Mouse (Mus musculus): ENCODE data around the gene Mink1. TPM values are rescaled to one million over a fixed set of nuclear protein-coding genes. Genes with fewer than 3 reads are reported as not detected.

Mink1 gene
- polyA plus RNA-seq, 1 experiment from 2014 or later: 19.5 TPM

- Histone ChIP-seq H3K4me3 (replicated peaks; ENCODE audit: low read length) (no peak overlapping the region), H3K36me3 (replicated peaks; ENCODE audit: control insufficient read depth, insufficient read depth) (peaks cover 45% of the 10 kb centered on the region), H3K27me3 (ENCODE audit: control insufficient read depth, insufficient read depth, low read length) (no peaks in the 10 kb centered on the region), H3K4me1 (replicated peaks; ENCODE audit: control insufficient read depth, insufficient read depth, low read length) (peaks cover 24% of the 10 kb centered on the region), H3K27ac (no peak overlapping the region), H3K9ac (no peak overlapping the region), H3K9me3 (ENCODE audit: control insufficient read depth, low read length) (no peaks in the 10 kb centered on the region), H3K4me2 (replicated peaks) (no peak overlapping the region)
- ATAC-seq (ENCODE audit: low FRiP score) (no peak), DNase-seq (ENCODE audit: low spot score) (no peak)
- WGBS: 96% methylated on average over 8 of the region's 8 CpGs
These were observed 82.0 kb downstream of the Mink1 start for GRCm38 (mm10) chr11:70644564-70645103.

GRCm38 (mm10) chr11:70645461-70646258 is 83.0 kb downstream of the Mink1 start:
- H3K27me3 ChIP-seq (ENCODE audit: control insufficient read depth, insufficient read depth, low read length): no peaks in the 10 kb centered on the region
- H3K4me3 ChIP-seq (replicated peaks; ENCODE audit: low read length): peak overlapping the region; percentile 74
- H3K9me3 ChIP-seq (ENCODE audit: control insufficient read depth, low read length): no peaks in the 10 kb centered on the region
- WGBS: 91% methylated on average over 12 of the region's 12 CpGs
- DNase-seq (ENCODE audit: low spot score) (no peak), ATAC-seq (ENCODE audit: low FRiP score) (no peak)
- H3K27ac ChIP-seq: peak overlapping the region; percentile 91; the same call in 1 of the 2 replicates
- H3K9ac ChIP-seq: peak overlapping the region; percentile 94
- peaks cover 55% of the 10 kb centered on the region for H3K36me3 ChIP-seq (replicated peaks; ENCODE audit: control insufficient read depth, insufficient read depth)
- peak overlapping the region; percentile 82 for H3K4me2 ChIP-seq (replicated peaks)
- peaks cover 24% of the 10 kb centered on the region for H3K4me1 ChIP-seq (replicated peaks; ENCODE audit: control insufficient read depth, insufficient read depth, low read length)

- Histone ChIP-seq H3K4me3 (replicated peaks; ENCODE audit: low read length) (peak overlapping the region; percentile 74), H3K27ac (peak overlapping the region; percentile 91), H3K4me1 (replicated peaks; ENCODE audit: control insufficient read depth, insufficient read depth, low read length) (peaks cover 24% of the 10 kb centered on the region), H3K9me3 (ENCODE audit: control insufficient read depth, low read length) (no peaks in the 10 kb centered on the region), H3K36me3 (replicated peaks; ENCODE audit: control insufficient read depth, insufficient read depth) (peaks cover 60% of the 10 kb centered on the region), H3K4me2 (replicated peaks) (peak overlapping the region; percentile 82), H3K27me3 (ENCODE audit: control insufficient read depth, insufficient read depth, low read length) (no peaks in the 10 kb centered on the region), H3K9ac (peak overlapping the region; percentile 94)
- ATAC-seq (ENCODE audit: low FRiP score) (peak; percentile 2; the same call in 1 of the 2 replicates), DNase-seq (ENCODE audit: low spot score) (no peak)
- WGBS: 22% methylated on average over 3 of the region's 3 CpGs
These were observed 83.5 kb downstream of the Mink1 start for GRCm38 (mm10) chr11:70646259-70646555.

DNA sequence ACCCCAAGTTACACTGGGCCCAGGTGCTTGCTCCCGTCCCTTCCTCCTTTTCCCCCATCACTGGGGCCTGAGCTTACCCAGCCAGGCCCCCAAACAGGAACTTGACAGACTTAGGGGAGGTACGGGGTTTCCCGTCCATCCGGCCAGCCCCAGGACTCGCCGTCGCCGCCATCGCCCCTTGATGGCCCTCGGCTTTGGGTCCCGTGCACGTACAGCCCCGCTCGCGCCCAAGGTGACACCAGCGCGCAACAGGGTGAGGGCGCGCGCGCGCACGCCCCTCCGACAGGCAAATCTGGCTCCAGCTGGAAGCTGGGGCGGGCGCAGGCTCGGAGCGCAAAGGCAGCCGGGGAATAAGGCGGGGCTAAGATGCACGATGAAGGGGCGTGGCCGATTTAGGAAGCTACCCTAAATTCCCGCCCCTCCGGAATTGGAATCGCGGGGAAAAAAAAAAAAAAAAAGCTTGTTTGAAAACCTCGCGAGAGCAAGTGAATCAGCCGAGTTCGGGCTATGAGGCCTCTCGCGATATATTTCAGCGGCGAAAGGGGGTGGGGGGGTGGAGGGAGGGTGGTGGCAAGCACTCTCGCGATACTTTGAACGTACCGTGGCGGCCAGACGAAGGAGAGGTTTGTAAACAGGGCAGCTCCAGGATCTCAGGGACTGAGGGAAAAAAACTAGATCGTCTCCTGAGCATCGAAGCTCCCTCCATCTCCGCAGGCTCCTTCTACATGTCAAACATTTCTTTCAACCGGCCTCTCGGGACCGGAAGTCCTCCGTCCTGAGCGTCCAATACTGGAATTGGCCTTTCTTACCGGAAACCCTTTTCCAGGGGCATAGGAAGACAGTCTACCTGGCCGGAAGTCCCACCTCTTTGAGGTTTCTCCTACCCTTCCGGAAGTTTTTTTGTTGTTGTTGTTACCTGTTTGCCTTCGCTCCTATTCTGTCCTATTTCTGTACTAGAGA is 84.3 kb downstream of the Mink1 start, which contains the start of the genes Rnf167 and Slc25a11:
TSS of gene Rnf167 (plus strand) at position 545 of the 960 bp plus-strand sequence.
TSS of gene Slc25a11 (minus strand) at position 789 of the 960 bp plus-strand sequence.
- ATAC-seq (ENCODE audit: low FRiP score) (peak; percentile 89), DNase-seq (ENCODE audit: low spot score) (peak; percentile 100)
- H3K4me1 ChIP-seq (replicated peaks; ENCODE audit: control insufficient read depth, insufficient read depth, low read length): peaks cover 24% of the 10 kb centered on the region
- H3K9me3 ChIP-seq (ENCODE audit: control insufficient read depth, low read length): no peaks in the 10 kb centered on the region
- peak within 1 kb of the TSS; percentile 100 for H3K4me2 ChIP-seq (replicated peaks)
- peak within 1 kb of the TSS; percentile 74 for H3K4me3 ChIP-seq (replicated peaks; ENCODE audit: low read length)
- peak within 1 kb of the TSS; percentile 94 for H3K9ac ChIP-seq
- under 1% methylated on average over 63 of the region's 63 CpGs for WGBS
- peak within 1 kb of the TSS; percentile 91 for H3K27ac ChIP-seq
- H3K27me3 ChIP-seq (ENCODE audit: control insufficient read depth, insufficient read depth, low read length): no peaks in the 10 kb centered on the region
- H3K36me3 ChIP-seq (replicated peaks; ENCODE audit: control insufficient read depth, insufficient read depth): peaks cover 68% of the 10 kb centered on the region

DNA sequence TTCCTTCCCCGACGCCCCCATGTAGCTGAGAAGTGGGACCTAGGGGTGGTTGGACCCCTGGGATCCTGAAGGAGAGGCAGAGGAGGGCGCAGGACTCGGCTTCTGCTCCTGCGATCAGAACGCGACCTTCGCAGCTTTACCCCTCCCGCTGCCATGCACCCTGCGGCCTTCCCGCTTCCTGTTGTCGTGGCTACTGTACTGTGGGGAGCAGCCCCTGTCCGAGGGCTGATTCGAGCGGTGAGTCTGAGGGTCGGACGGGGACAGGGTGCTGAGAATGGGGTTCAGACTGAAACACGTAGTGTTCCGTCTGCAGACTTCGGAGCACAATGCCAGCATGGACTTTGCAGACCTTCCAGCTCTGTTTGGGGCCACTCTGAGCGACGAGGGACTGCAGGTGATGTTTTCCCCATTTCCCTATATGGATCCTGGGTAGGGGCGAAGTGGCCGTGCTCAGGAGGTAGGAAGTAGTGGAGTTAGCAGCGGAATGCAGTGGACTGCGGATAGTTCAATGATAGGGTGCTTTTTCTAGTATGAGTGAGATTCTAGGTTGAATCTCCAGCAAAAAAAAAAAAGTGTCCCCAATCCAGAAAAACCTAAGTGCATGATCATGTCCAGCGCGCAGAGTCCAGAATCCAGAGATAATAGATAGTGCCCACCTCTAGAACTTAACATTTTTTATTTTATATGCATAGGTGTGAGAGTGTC is 85.2 kb downstream of the Mink1 start:
- H3K9ac ChIP-seq: peak overlapping the region; percentile 80
- H3K9me3 ChIP-seq (ENCODE audit: control insufficient read depth, low read length): no peaks in the 10 kb centered on the region
- H3K4me1 ChIP-seq (replicated peaks; ENCODE audit: control insufficient read depth, insufficient read depth, low read length): peaks cover 30% of the 10 kb centered on the region
- no peaks in the 10 kb centered on the region for H3K27me3 ChIP-seq (ENCODE audit: control insufficient read depth, insufficient read depth, low read length)
- DNase-seq (ENCODE audit: low spot score) (no peak), ATAC-seq (ENCODE audit: low FRiP score) (peak; percentile 1; the same call in 1 of the 2 replicates)
- H3K27ac ChIP-seq: peak overlapping the region; percentile 88
- peak overlapping the region; percentile 74 for H3K4me3 ChIP-seq (replicated peaks; ENCODE audit: low read length)
- WGBS: 4% methylated on average over 28 of the region's 28 CpGs
- H3K4me2 ChIP-seq (replicated peaks): peak overlapping the region; percentile 100
- H3K36me3 ChIP-seq (replicated peaks; ENCODE audit: control insufficient read depth, insufficient read depth): peaks cover 73% of the 10 kb centered on the region

DNA sequence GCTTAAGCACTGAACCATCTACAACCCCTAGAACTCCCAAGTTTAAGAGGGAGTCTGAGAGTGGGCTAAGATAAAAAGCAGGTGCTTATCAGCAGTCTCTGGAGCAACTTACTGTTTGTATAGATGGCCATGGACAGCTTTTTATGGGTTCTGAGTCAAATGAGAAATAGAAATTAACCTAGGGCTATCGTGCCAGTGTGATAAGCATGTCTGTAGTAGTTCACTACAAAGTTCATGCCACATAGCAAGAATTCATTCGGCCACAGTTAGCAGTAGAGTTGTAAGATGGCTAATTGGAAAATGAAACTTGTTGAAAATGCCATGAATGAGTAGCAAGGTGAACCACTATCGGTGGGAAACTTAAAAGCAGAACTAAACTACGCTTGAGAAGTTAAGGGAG is 85.8 kb downstream of the Mink1 start:
- Histone ChIP-seq H3K4me2 (replicated peaks) (peak overlapping the region; percentile 100), H3K9me3 (ENCODE audit: control insufficient read depth, low read length) (no peaks in the 10 kb centered on the region), H3K27me3 (ENCODE audit: control insufficient read depth, insufficient read depth, low read length) (no peaks in the 10 kb centered on the region), H3K4me1 (replicated peaks; ENCODE audit: control insufficient read depth, insufficient read depth, low read length) (peaks cover 34% of the 10 kb centered on the region), H3K27ac (no peak overlapping the region), H3K9ac (0 out of 2 replicates have a peak overlapping the region, but pooled peaks have one; percentile 80), H3K4me3 (replicated peaks; ENCODE audit: low read length) (peak overlapping the region; percentile 74), H3K36me3 (replicated peaks; ENCODE audit: control insufficient read depth, insufficient read depth) (peaks cover 69% of the 10 kb centered on the region)
- no peak for ATAC-seq (ENCODE audit: low FRiP score)
- no peak for DNase-seq (ENCODE audit: low spot score)
- 90% methylated on average over 4 of the region's 4 CpGs for WGBS

GRCm38 (mm10) chr11:70649185-70649734 is 86.6 kb downstream of the Mink1 start:
- Histone ChIP-seq H3K4me3 (replicated peaks; ENCODE audit: low read length) (no peak overlapping the region), H3K9me3 (ENCODE audit: control insufficient read depth, low read length) (no peaks in the 10 kb centered on the region), H3K27ac (no peak overlapping the region), H3K27me3 (ENCODE audit: control insufficient read depth, insufficient read depth, low read length) (no peaks in the 10 kb centered on the region), H3K36me3 (replicated peaks; ENCODE audit: control insufficient read depth, insufficient read depth) (peaks cover 61% of the 10 kb centered on the region), H3K9ac (no peak overlapping the region), H3K4me1 (replicated peaks; ENCODE audit: control insufficient read depth, insufficient read depth, low read length) (peaks cover 34% of the 10 kb centered on the region), H3K4me2 (replicated peaks) (peak overlapping the region; percentile 100)
- no peak for ATAC-seq (ENCODE audit: low FRiP score)
- no peak for DNase-seq (ENCODE audit: low spot score)
- 88% methylated on average over 8 of the region's 8 CpGs for WGBS

- 86% methylated on average over 12 of the region's 12 CpGs for WGBS
These were observed 87.9 kb downstream of the Mink1 start for GRCm38 (mm10) chr11:70650322-70651175.

More at GRCm38 (mm10) chr11:70650322-70651175, 87.9 kb downstream of the Mink1 start:
- H3K27me3 ChIP-seq (ENCODE audit: control insufficient read depth, insufficient read depth, low read length): no peaks in the 10 kb centered on the region
- no peak for ATAC-seq (ENCODE audit: low FRiP score)
- DNase-seq (ENCODE audit: low spot score): no peak
- peaks cover 33% of the 10 kb centered on the region for H3K4me1 ChIP-seq (replicated peaks; ENCODE audit: control insufficient read depth, insufficient read depth, low read length)
- no peak overlapping the region for H3K4me2 ChIP-seq (replicated peaks)
- H3K9me3 ChIP-seq (ENCODE audit: control insufficient read depth, low read length): no peaks in the 10 kb centered on the region
- H3K9ac ChIP-seq: no peak overlapping the region
- no peak overlapping the region for H3K4me3 ChIP-seq (replicated peaks; ENCODE audit: low read length)
- H3K36me3 ChIP-seq (replicated peaks; ENCODE audit: control insufficient read depth, insufficient read depth): peaks cover 49% of the 10 kb centered on the region
- no peak overlapping the region for H3K27ac ChIP-seq

Data from hindbrain, embryonic 14.5 days (tissue).